Mouse (Mus musculus): ENCODE measurements around the gene Taf9b. TPM values are rescaled to one million over a fixed set of nuclear protein-coding genes. Genes with fewer than 3 reads are reported as not detected.

The Taf9b gene
- polyA plus RNA-seq (2014; fragmentation: Illumina TruSeq; extraction: RNeasy Lipid Tissue Mini Kit (QIAGEN cat#74804); ENCODE audit: low read depth, low replicate concordance) = 2.1 TPM

DNA sequence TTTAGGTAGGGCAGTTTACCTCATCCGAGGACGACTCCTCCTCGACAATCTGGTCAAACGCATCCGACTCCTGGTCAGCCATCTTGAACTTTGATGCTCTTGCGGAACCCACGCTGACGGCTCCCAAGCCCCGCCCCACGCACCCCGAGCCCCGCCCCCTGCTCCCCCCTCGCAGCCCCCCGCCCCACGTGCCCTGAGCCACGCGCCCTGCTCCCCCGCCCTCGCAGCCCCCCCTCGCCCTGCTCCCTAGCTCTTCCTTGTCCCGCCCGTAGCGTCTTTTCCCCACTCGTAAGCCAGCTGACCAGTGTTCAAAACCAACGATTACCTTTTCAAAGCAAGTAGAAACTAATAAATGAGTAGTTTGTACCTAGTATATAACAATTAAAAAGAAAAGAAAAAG, at the start of gene Taf9b:
TSS of gene Taf9b (minus strand) at position 101 of the 400 bp plus-strand sequence.

DNA sequence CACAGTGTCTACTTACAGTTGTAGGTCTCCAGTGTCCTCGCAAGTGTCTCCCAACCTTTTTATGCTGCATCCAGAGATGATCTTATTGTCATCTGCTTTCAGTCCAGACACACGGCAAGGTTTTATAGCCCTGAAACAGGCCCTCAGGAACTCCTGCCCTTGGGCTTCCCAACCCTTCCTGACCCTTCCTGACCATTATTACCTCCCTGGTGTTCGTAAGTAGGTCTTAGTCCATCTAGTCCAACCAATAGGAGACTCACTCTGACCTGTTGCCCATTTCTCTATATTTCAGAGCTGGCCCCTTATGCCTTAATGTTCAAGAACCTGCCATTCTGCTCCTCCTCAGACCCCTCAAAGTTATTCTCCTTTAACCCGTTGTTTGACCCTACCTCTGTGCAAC, 34.3 kb upstream of the Taf9b start, which contains the start of gene Fnd3c2:
TSS of gene Fnd3c2 (minus strand) at position 101 of the 400 bp plus-strand sequence.

DNA sequence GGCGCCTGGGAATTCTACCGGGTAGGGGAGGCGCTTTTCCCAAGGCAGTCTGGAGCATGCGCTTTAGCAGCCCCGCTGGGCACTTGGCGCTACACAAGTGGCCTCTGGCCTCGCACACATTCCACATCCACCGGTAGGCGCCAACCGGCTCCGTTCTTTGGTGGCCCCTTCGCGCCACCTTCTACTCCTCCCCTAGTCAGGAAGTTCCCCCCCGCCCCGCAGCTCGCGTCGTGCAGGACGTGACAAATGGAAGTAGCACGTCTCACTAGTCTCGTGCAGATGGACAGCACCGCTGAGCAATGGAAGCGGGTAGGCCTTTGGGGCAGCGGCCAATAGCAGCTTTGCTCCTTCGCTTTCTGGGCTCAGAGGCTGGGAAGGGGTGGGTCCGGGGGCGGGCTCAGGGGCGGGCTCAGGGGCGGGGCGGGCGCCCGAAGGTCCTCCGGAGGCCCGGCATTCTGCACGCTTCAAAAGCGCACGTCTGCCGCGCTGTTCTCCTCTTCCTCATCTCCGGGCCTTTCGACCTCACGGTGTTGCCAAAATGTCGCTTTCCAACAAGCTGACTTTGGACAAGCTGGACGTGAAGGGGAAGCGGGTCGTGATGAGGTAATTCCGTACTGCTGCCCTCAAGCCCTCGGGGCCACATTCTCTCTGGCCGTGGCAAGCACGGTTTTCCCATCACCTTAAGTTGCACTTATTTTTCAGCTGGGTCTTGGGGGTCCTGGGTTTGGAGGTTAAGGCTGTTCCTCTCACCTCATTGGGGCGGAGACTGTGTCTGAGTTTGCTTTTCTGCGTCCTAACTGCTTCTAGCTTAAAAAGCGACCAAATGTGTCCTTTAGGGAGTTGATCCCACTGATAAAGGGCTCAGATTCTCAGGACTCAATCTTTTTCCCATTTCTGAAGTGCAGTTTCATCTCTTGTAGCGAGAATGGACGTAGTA, 34.0 kb downstream of the Taf9b start, which contains the start of gene Pgk1:
TSS of gene Pgk1 (plus strand) at position 388 of the 937 bp plus-strand sequence.

Other genes with a start within 250 kb of the Taf9b start
- 86.9 TPM for gene Magt1, start 209.3 kb downstream of the Taf9b start, polyA plus RNA-seq (2014; fragmentation: Illumina TruSeq; extraction: RNeasy Lipid Tissue Mini Kit (QIAGEN cat#74804); ENCODE audit: low read depth, low replicate concordance)
- gene Cox7b, start 205.5 kb downstream of the Taf9b start, polyA plus RNA-seq (2014; fragmentation: Illumina TruSeq; extraction: RNeasy Lipid Tissue Mini Kit (QIAGEN cat#74804); ENCODE audit: low read depth, low replicate concordance) = 1,016 TPM
- gene Atp7a, start 193.9 kb downstream of the Taf9b start, polyA plus RNA-seq (2014; fragmentation: Illumina TruSeq; extraction: RNeasy Lipid Tissue Mini Kit (QIAGEN cat#74804); ENCODE audit: low read depth, low replicate concordance) = 2.6 TPM
- 1.9 TPM for gene Tlr13, start 78.0 kb downstream of the Taf9b start, polyA plus RNA-seq (2014; fragmentation: Illumina TruSeq; extraction: RNeasy Lipid Tissue Mini Kit (QIAGEN cat#74804); ENCODE audit: low read depth, low replicate concordance)
- gene Pgk1, start 34.1 kb downstream of the Taf9b start, polyA plus RNA-seq (2014; fragmentation: Illumina TruSeq; extraction: RNeasy Lipid Tissue Mini Kit (QIAGEN cat#74804); ENCODE audit: low read depth, low replicate concordance) = 308 TPM
- gene Fnd3c2, start 34.2 kb upstream of the Taf9b start, polyA plus RNA-seq (2014; fragmentation: Illumina TruSeq; extraction: RNeasy Lipid Tissue Mini Kit (QIAGEN cat#74804); ENCODE audit: low read depth, low replicate concordance) = not detected